Mouse (Mus musculus): ENCODE data around the gene Atxn2.

Gene Atxn2

DNA sequence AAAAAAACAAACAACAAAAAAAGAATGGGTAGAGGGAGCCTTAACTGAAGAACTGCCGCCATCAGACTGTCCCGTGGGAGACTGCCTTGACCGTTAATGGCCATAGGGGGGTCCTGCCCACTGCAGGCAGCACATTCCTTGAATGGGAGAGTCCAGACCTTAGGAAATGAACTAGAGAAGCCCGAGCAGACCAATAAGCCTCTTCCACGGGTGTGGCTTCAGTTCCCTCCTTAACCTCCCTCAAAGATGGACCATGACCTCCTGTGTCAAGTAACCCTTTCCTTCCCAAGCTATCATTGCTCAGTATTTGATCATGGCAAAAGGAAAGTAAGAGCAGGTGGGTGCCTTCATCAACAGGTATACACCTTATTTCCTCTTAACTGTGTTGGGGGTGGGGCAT, 150.8 kb downstream of the Atxn2 start:
- DNase-seq (ENCODE audit: low spot score): no peak

DNA sequence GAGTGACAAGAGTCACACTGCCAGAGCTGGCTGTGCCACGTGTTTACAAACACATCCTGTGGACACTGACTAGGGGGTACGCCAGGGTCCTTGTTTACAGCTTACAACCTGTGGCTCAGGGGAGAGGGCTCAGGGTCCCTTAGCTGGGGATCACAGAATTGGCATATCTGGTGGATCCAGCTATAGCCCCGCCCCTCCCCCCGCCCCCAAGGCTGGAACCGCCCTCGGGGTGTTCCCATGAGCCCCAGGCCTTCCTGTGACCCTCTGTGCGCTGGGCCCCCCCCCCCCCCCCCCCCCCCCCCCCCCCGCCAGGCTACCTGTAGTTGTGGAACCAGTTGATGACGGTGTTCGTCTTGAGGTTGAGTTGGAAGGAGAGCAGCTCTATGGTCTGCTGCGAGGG, 153.2 kb downstream of the Atxn2 start:
- no peak for DNase-seq (ENCODE audit: low spot score)
